Mouse (Mus musculus) liver, adult 2 months (tissue): ENCODE data around the gene Asb15.

Source experiments
- CTCF ChIP-seq: fragments of 200-500 bp; IDR thresholded peaks from 2 replicates; pipeline ENCODE4 v1.5.1; 2011; ENCODE audit warnings: low read depth, low read length, control low read depth
- POLR2A ChIP-seq: fragments of 200-500 bp; IDR thresholded peaks from 2 replicates; pipeline ENCODE4 v1.6.1; 2011; ENCODE audit warnings: low read length, control low read depth; ENCODE audit not compliant: insufficient read depth; ENCODE audit errors: extremely low read depth

GRCm38 (mm10) chr6:24613918-24614317 is 86.0 kb downstream of the Asb15 start:
- TF ChIP-seq CTCF (no peak), POLR2A (no peak)
